Mouse (Mus musculus): Measurements from ENCODE around the gene Slc12a8. TPM values are rescaled to one million over a fixed set of nuclear protein-coding genes. Genes with fewer than 3 reads are reported as not detected.

Slc12a8 gene
- total and polyA plus RNA-seq, 2 experiments from 2014 or later = 0.42 to 1.0 TPM

DNA sequence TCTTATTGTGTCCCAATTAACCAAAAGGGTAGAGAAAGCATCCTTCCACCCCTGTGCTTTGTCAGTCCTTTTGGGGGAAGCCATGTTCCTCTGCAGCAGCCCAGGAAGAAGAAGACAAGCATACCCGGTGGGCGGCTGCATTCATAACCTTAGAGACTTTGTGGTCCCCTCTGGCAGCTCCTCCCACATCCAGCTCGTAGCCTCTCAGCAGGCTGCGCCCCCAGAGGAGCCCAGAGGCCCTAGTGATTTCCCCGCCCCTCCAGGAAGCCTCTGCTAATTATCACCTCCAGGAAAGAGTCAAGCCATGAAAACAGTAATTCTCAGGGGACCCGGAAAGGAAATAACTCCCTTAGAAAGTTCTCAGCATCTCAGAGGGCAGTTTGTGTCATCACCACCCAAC is 188.1 kb downstream of the Slc12a8 start:
- no peak overlapping the region for H3K4me3 ChIP-seq (ENCODE audit: low read depth, low read length)
- TF ChIP-seq CTCF (IDR thresholded peaks at IDR 0.05; ENCODE audit: low read depth) = 0 out of 2 replicates have a peak, but pooled peaks have one; percentile 10
- no peak for TF ChIP-seq EP300 (IDR thresholded peaks at IDR 0.05; ENCODE audit: low read depth)
- H3K9ac ChIP-seq (replicated peaks; ENCODE audit: low read depth, low read length) = no peak overlapping the region; the same call in 1 of the 2 replicates
- peak; percentile 70 for ATAC-seq (ENCODE audit: insufficient read depth, low read depth)
- H3K4me2 ChIP-seq (ENCODE audit: low read depth, low read length) = peak overlapping the region; percentile 5; the same call in 1 of the 2 replicates
- WGBS = 15% methylated on average over 6 of the region's 6 CpGs
- H3K36me3 ChIP-seq (replicated peaks; ENCODE audit: control insufficient read depth, insufficient read depth, low read length) = peaks cover 16% of the 10 kb centered on the region; the same call in 1 of the 2 replicates
- H3K9me3 ChIP-seq (replicated peaks; ENCODE audit: control insufficient read depth, low read length) = no peaks in the 10 kb centered on the region
- peak; percentile 52 for DNase-seq (ENCODE audit: low spot score)
- peaks cover 44% of the 10 kb centered on the region for H3K4me1 ChIP-seq (ENCODE audit: control insufficient read depth, insufficient read depth)
- peak overlapping the region; percentile 62 for H3K27ac ChIP-seq (ENCODE audit: low read depth)
- H3K27me3 ChIP-seq (ENCODE audit: control insufficient read depth, insufficient read depth, low read length) = no peaks in the 10 kb centered on the region

DNA sequence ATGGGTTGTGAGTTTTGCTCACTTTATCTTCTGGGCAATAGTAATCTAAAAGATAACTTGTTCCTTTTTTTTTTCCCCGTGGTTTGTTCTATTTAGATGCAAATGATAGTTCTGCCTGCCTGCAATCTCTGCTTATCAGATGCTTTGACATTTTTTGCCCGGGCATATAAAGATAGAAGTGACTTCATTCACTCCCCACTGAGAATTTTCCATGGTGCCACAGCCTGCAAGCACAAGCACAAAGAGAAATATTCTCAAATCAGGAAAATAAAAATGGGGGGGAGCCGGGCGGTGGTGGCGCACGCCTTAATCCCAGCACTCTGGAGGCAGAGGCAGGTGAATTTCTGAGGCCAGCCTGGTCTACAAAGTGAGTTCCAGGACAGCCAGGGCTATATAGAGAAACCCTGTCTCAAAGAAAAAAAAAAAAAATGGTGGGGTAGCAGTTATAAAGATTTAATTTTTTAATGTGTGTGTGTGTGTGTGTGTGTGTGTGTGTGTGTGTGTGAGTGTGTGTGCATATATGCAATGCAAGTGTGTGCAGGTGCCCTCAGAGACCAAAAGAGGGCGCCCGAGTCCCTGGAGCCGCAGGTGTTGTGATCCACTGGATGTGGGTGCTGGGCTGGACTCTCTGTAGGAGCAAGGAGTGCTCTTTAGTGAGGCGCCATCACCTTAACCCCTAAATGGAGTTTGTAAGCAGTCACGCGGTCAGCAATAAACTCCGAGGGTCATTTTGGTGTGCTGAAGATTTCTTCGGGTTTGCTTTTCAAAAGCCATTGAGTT is 189.2 kb downstream of the Slc12a8 start:
- ATAC-seq (ENCODE audit: insufficient read depth, low read depth) = no peak

DNA sequence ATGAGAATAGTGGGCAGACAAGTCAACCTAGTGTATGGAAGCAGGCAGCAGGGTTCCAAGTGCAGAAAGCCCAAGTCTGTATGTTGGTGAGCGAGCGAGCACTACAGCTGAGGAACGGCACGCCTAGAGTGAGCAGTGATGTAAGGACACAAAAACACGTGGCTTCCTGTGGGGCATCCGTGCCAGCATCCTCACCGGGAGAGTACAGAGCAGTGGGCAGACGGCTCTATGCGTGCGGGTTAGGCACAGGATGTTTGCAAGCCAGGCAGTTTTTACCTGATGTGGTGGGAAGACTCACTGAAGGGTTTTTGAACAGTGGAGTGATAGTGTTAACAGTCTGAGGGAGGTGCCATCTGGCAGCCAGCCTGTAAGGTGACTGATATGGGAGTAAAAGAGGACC is 190.9 kb downstream of the Slc12a8 start:
- 74% methylated on average over 10 of the region's 10 CpGs for WGBS
- H3K27me3 ChIP-seq (ENCODE audit: control insufficient read depth, insufficient read depth, low read length) = no peaks in the 10 kb centered on the region
- H3K4me1 ChIP-seq (ENCODE audit: control insufficient read depth, insufficient read depth) = peaks cover 45% of the 10 kb centered on the region
- DNase-seq (ENCODE audit: low spot score) (no peak), ATAC-seq (ENCODE audit: insufficient read depth, low read depth) (no peak)
- no peaks in the 10 kb centered on the region for H3K9me3 ChIP-seq (replicated peaks; ENCODE audit: control insufficient read depth, low read length)
- no peak overlapping the region for H3K9ac ChIP-seq (replicated peaks; ENCODE audit: low read depth, low read length)
- H3K4me3 ChIP-seq (ENCODE audit: low read depth, low read length) = no peak overlapping the region
- peaks cover 30% of the 10 kb centered on the region for H3K36me3 ChIP-seq (replicated peaks; ENCODE audit: control insufficient read depth, insufficient read depth, low read length)
- H3K27ac ChIP-seq (ENCODE audit: low read depth) = no peak overlapping the region
- TF ChIP-seq CTCF (IDR thresholded peaks at IDR 0.05; ENCODE audit: low read depth) = no peak
- no peak for TF ChIP-seq EP300 (IDR thresholded peaks at IDR 0.05; ENCODE audit: low read depth)
- H3K4me2 ChIP-seq (ENCODE audit: low read depth, low read length) = no peak overlapping the region

More for the DNA sequence above, 189.2 kb downstream of the Slc12a8 start:
- TF ChIP-seq EP300 (IDR thresholded peaks at IDR 0.05; ENCODE audit: low read depth) = no peak
- no peak for TF ChIP-seq CTCF (IDR thresholded peaks at IDR 0.05; ENCODE audit: low read depth)
- H3K9ac ChIP-seq (replicated peaks; ENCODE audit: low read depth, low read length) = no peak overlapping the region
- no peak overlapping the region for H3K4me3 ChIP-seq (ENCODE audit: low read depth, low read length)
- no peak overlapping the region for H3K27ac ChIP-seq (ENCODE audit: low read depth)
- H3K4me2 ChIP-seq (ENCODE audit: low read depth, low read length) = no peak overlapping the region
- no peaks in the 10 kb centered on the region for H3K9me3 ChIP-seq (replicated peaks; ENCODE audit: control insufficient read depth, low read length)
- no peak for DNase-seq (ENCODE audit: low spot score)
- H3K4me1 ChIP-seq (ENCODE audit: control insufficient read depth, insufficient read depth) = peaks cover 50% of the 10 kb centered on the region
- 89% methylated on average over 14 of the region's 14 CpGs for WGBS
- H3K36me3 ChIP-seq (replicated peaks; ENCODE audit: control insufficient read depth, insufficient read depth, low read length) = peaks cover 18% of the 10 kb centered on the region
- H3K27me3 ChIP-seq (ENCODE audit: control insufficient read depth, insufficient read depth, low read length) = no peaks in the 10 kb centered on the region

DNA sequence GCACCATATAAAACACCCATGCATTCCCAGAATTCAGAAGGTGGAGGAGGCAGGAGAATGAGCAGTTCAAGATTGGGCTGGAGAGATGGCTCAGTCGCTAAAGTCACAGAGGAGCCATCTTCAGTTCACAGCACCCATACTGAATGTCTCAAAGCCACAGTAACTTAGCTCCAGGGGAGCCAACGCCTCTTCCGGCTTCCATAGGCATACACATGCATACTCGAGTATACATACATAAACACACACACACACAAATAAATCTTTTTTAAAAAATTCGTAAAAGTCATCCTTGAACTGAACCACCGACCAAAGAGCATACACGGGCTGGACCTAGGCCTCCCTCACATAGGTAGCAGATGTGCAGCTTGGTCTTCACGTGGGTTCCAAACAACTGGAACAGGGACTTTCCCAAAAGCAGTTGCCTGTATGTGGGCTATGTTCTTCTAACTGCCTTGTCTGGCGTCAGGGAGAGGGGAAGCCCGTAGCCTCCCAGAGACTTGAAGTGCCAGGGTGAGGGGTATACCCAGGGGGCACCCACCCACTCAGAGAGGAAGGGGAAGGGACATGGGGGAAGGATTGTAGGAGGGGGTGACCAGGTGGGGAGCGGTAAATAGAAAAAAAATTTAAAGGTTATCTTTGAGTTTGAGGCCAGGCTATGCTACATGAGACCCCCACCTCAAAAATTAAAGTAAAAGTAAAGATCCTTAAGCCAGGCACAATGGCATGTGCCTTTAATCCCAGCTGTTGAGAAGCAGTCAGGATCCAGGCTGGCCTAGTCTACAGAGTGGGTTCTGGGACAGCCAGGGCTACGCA is 191.7 kb downstream of the Slc12a8 start:
- Histone ChIP-seq H3K27me3 (ENCODE audit: control insufficient read depth, insufficient read depth, low read length) (no peaks in the 10 kb centered on the region), H3K9ac (replicated peaks; ENCODE audit: low read depth, low read length) (no peak overlapping the region), H3K4me2 (ENCODE audit: low read depth, low read length) (no peak overlapping the region), H3K4me1 (ENCODE audit: control insufficient read depth, insufficient read depth) (peaks cover 45% of the 10 kb centered on the region), H3K27ac (ENCODE audit: low read depth) (no peak overlapping the region), H3K4me3 (ENCODE audit: low read depth, low read length) (no peak overlapping the region), H3K9me3 (replicated peaks; ENCODE audit: control insufficient read depth, low read length) (no peaks in the 10 kb centered on the region), H3K36me3 (replicated peaks; ENCODE audit: control insufficient read depth, insufficient read depth, low read length) (peaks cover 36% of the 10 kb centered on the region)
- ATAC-seq (ENCODE audit: insufficient read depth, low read depth) (no peak), DNase-seq (ENCODE audit: low spot score) (no peak)
- 90% methylated on average over 12 of the region's 12 CpGs for WGBS
- no peak for TF ChIP-seq EP300 (IDR thresholded peaks at IDR 0.05; ENCODE audit: low read depth)
- no peak for TF ChIP-seq CTCF (IDR thresholded peaks at IDR 0.05; ENCODE audit: low read depth)

Other genes starting within 250 kb of the Slc12a8 start
- 20.7 and 21.8 TPM in 2 replicates for gene Zfp148, start 136.5 kb upstream of the Slc12a8 start, total RNA-seq (2014; rRNA removed; ENCODE audit: low replicate concordance)
- 30.0 and 30.3 TPM in 2 replicates for gene Zfp148, start 136.5 kb upstream of the Slc12a8 start, polyA plus RNA-seq (2015; fragmentation: Nextera tagmentation; extraction: Ambion mirVana)
- gene Heg1, start 167.0 kb downstream of the Slc12a8 start, total RNA-seq (2014; rRNA removed; ENCODE audit: low replicate concordance) = 93.7 and 94.2 TPM in 2 replicates
- gene Heg1, start 167.0 kb downstream of the Slc12a8 start, polyA plus RNA-seq (2015; fragmentation: Nextera tagmentation; extraction: Ambion mirVana) = 24.5 and 28.7 TPM in 2 replicates

Data from heart, postnatal 0 days (tissue).